Mouse (Mus musculus): ENCODE results near the gene Lat2.

Gene Lat2

GRCm38 (mm10) chr5:134568964-134569491 lies 45.8 kb downstream of the Lat2 start:
- DNase-seq (ENCODE audit: low spot score), result no peak

DNA sequence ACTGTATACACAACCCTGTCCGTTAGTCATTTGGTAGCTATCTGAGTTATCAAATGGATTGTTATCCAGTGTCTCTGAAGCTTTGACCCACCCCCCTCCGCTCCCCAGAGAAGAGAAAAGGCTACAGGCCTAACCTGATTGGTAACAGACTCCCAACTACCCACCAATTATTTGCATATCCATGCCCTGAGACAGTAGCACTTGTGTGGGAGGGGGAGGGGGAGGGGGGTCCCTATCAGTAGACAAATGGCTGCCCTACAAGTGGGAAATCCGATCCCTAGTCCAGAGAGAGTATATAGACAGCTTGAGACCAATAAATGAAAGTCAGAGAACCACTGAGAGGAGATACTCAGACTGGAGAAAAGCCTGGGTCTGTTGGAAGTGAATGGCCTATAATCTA lies 46.8 kb downstream of the Lat2 start:
- no peak for DNase-seq (ENCODE audit: low spot score)

GRCm38 (mm10) chr5:134567445-134567844 lies 47.4 kb downstream of the Lat2 start:
- no peak for DNase-seq (ENCODE audit: low spot score)

DNA sequence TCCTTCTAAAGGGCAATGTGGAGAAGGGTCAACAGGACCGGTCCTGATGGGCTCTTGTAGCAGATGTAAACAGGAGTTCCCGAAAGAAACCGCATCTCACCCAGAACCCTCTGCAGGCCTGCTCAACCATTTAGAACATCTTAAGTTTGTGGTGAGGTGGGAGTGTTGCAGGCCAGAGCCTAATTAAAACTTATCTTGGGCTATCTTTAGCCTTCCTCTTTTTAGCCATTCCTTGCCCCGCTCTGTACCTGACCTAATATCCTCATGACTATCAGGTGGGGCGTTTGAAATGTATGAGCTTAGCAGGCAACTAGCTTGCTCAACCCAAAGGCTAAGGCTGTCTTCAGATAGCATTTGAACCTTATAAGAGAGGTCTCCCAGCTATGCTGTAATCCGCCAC lies 49.1 kb downstream of the Lat2 start:
- no peak for DNase-seq (ENCODE audit: low spot score)

- DNase-seq (ENCODE audit: low spot score), result no peak
These were observed 50.6 kb downstream of the Lat2 start for GRCm38 (mm10) chr5:134564272-134564671.

DNA sequence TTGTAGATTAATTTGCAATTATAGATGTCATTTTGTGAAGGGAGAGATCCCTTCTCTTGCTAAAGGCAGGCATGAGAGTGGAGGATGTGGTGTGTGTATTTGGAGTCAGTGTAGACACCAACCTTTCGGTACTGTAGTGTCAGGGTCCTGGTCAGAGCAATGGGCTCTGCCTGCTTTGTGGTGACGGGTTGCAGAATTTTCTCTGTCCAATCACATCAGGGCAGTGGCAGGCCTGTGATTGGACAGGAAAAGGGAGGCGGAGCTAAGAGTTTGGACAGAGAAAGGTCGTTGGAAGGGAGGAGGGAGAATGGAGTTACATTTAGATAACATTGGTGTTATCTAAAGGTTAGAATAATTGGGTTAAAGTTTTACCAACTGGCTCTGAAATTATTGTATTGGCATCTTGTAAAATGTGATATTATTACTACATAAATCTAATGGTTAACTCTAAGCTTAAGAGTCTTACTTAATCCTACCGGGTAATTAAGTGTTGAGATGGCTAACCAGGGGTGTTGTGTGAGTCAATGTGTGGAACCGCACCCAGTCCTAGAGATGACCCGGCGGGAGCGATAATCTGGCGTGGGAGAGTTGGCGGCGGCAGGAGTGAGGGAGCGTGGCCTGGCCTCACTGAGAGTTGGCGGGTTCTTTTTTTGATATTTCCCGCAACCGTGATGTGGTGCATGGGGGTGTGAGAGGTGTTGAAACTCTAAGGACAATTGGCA lies 54.2 kb downstream of the Lat2 start:
- DNase-seq (ENCODE audit: low spot score), result no peak

DNA sequence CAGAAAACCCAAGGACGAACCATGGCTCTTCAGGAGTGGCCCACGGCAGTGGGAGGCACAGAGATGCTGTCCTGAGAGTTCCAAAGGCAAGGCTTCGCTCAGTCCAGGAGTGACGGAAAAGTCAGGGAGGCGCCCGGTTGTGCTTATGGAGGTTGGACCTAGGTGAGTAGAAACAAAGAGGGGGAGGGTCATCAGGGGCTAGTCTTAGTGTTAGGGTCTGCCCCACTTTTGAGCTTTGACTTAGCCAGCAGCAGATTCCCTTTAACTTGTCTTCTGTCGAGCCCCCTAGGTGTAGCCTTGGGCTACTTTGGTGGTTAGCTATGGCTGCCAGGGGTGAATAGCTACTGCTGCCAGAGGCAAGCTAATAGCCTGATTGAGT lies 54.8 kb downstream of the Lat2 start, which contains the start of gene Syna:
Syna (minus strand) TSS at position 101 of the 379 bp plus-strand sequence.
- DNase-seq (ENCODE audit: low spot score), result no peak

- DNase-seq (ENCODE audit: low spot score), result no peak
These were observed 59.2 kb downstream of the Lat2 start for GRCm38 (mm10) chr5:134555463-134556164.

DNA sequence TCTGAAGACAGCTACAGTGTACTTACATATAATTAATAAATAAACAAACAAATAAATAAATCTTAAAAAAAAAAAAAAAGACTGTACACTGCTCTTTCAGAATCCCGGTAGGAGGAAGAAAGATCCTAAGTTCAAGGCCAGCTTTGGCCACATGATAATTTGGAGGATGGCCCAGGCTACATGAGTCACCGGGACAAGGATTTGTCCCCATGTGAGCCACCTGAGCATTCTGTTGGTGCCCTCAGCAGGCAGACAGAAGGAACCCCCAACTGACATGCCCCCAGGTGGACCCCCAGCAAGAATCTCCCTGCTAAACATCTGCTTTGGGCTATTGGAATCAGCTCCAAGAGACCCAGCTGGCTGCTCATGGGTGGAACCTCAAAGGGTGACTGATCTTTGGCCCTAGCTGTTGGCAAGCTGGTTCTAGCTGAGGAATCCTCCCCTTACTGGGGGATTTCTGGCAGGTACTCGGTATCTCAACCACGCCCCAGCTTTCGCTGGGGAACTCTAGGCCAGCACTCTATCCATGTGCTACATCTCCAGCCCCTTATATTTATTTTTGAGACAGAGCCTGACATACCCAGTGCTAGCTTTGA lies 60.8 kb downstream of the Lat2 start:
- no peak for DNase-seq (ENCODE audit: low spot score)

- DNase-seq (ENCODE audit: low spot score), result peak; percentile 98
These were observed 62.5 kb downstream of the Lat2 start, which contains the start of gene Clip2 for GRCm38 (mm10) chr5:134552110-134552972. Gene Clip2 (minus strand): TSS chr5:134552434.

GRCm38 (mm10) chr5:134551233-134552109 lies 63.4 kb downstream of the Lat2 start:
- DNase-seq (ENCODE audit: low spot score), result no peak

GRCm38 (mm10) chr5:134550836-134551232 lies 64.0 kb downstream of the Lat2 start:
- DNase-seq (ENCODE audit: low spot score), result no peak
